Mouse (Mus musculus): ENCODE results near the gene Nwd2. TPM values are rescaled to one million over a fixed set of nuclear protein-coding genes. Genes with fewer than 3 reads are reported as not detected.

Nwd2 gene
- polyA plus RNA-seq, 1 experiment from 2014 or later: 0.85 TPM

DNA sequence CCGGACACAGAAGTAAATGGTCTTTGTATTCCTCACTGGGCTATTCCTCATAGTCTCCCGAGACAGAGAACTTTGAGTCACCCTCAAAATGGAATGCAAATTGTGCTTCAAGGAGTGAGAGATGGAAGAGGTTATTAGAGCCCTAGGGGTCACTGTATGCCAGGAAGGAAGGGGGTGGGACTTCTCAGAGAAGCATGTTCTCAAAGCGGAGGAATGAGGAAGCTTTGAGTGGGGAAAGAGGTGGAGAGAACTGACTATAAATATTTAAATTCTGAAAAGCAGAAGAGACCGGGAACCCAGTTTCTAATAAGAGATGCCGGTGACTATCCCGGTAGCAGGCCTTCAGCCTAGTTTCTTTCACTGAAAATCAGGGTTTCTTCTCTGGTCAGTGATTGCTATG lies 178.1 kb downstream of the Nwd2 start:
- Histone ChIP-seq H3K9me3 (ENCODE audit: control insufficient read depth, low read depth, low read length) (no peaks in the 10 kb centered on the region), H3K36me3 (ENCODE audit: control insufficient read depth, insufficient read depth, low read length) (no peaks in the 10 kb centered on the region), H3K4me3 (ENCODE audit: low read depth, low read length) (no peak overlapping the region), H3K4me2 (replicated peaks; ENCODE audit: low read depth, low read length) (peak overlapping the region; percentile 7; the same call in 1 of the 2 replicates), H3K4me1 (ENCODE audit: control insufficient read depth, insufficient read depth, low read length) (peaks cover 14% of the 10 kb centered on the region; the same call in 1 of the 2 replicates), H3K27ac (ENCODE audit: low read length) (peak overlapping the region; percentile 40; the same call in 1 of the 2 replicates), H3K27me3 (ENCODE audit: control insufficient read depth, insufficient read depth, low read length) (no peaks in the 10 kb centered on the region), H3K9ac (replicated peaks; ENCODE audit: low read depth, low read length) (no peak overlapping the region)
- ATAC-seq (ENCODE audit: insufficient number of reproducible peaks, insufficient read depth, low FRiP score, low read depth): no peak
- WGBS: 42% methylated on average over 6 of the region's 6 CpGs

DNA sequence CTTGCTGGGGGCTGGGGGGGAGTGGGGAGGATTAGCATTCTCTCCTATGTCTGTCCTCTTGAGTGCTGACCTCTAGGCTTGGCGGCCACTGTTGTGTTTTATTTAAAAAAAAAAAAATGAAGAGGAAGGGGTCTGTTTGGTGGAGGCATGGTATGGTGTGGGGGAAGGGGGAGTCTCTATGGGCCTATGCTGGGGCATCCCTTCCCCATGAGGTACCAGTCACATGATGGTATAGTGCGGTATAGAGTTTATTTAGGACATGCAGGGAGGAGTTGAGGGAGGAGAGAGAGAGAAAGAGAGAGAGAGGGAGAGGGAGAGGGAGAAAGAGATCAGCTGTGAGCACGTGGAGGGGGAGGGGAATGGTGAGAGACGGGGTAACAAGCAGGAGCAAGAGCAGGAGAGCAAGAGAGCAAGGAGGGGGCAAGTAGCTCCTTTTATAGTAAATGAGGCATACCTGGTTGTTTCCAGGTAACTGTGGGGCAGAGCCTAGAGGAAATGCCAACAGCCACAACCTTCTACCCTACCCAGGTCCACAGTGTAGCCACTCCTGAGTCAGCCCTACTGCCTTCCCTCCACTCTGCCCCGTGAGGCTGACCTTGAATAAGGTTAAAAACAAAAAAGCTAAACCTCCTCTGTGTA lies 178.6 kb downstream of the Nwd2 start:
- no peaks in the 10 kb centered on the region for H3K36me3 ChIP-seq (ENCODE audit: control insufficient read depth, insufficient read depth, low read length)
- peak overlapping the region; percentile 7; the same call in 1 of the 2 replicates for H3K4me2 ChIP-seq (replicated peaks; ENCODE audit: low read depth, low read length)
- no peak overlapping the region for H3K9ac ChIP-seq (replicated peaks; ENCODE audit: low read depth, low read length)
- no peaks in the 10 kb centered on the region for H3K27me3 ChIP-seq (ENCODE audit: control insufficient read depth, insufficient read depth, low read length)
- H3K4me1 ChIP-seq (ENCODE audit: control insufficient read depth, insufficient read depth, low read length): peaks cover 14% of the 10 kb centered on the region; the same call in 1 of the 2 replicates
- no peak overlapping the region for H3K4me3 ChIP-seq (ENCODE audit: low read depth, low read length)
- H3K9me3 ChIP-seq (ENCODE audit: control insufficient read depth, low read depth, low read length): no peaks in the 10 kb centered on the region
- H3K27ac ChIP-seq (ENCODE audit: low read length): peak overlapping the region; percentile 39; the same call in 1 of the 2 replicates
- ATAC-seq (ENCODE audit: insufficient number of reproducible peaks, insufficient read depth, low FRiP score, low read depth): peak; percentile 60; the same call in 1 of the 2 replicates
- WGBS: 35% methylated on average over 5 of the region's 5 CpGs

DNA sequence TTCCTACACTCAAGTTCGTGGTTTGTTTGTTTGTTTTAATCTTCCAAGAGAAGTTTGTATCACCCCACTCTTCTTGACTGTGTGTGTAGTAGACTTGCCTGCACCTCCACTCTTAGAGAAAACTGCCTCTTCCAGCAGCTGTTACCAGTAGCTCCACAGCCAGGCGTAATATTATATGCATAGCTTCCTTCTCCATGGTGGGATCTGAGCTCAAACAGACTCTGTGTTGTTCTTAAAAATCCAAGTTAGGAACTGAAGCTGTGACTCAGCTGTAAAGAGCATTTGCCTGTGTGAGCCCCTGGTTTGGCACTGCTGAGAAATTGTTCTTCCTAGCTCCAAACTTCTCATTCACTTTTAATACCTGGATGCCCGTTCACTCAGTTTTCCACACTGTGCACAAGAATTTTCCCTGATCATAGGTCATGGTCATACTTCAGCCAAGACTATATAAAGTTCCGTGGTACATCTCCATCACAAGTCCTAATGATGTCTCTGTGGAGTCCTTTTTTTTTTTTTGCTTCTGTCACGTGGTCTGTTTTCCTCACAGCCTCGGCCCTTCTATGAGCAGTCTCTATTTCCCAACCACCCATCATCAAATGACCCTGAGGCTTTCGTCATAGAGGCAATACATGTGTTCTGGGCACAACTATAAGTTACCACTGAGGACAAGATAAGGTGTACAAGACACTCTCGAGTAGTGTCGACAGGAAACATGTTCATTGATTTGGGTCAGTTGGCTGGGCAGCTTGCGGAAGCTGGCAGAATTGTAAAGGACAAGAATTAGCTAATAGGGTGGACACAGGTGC lies 179.7 kb downstream of the Nwd2 start:
- H3K27me3 ChIP-seq (ENCODE audit: control insufficient read depth, insufficient read depth, low read length): no peaks in the 10 kb centered on the region
- H3K9me3 ChIP-seq (ENCODE audit: control insufficient read depth, low read depth, low read length): no peaks in the 10 kb centered on the region
- H3K27ac ChIP-seq (ENCODE audit: low read length): no peak overlapping the region; the same call in 1 of the 2 replicates
- H3K4me3 ChIP-seq (ENCODE audit: low read depth, low read length): no peak overlapping the region
- H3K9ac ChIP-seq (replicated peaks; ENCODE audit: low read depth, low read length): no peak overlapping the region
- H3K4me1 ChIP-seq (ENCODE audit: control insufficient read depth, insufficient read depth, low read length): peaks cover 12% of the 10 kb centered on the region; the same call in 1 of the 2 replicates
- ATAC-seq (ENCODE audit: insufficient number of reproducible peaks, insufficient read depth, low FRiP score, low read depth): no peak
- no peaks in the 10 kb centered on the region for H3K36me3 ChIP-seq (ENCODE audit: control insufficient read depth, insufficient read depth, low read length)
- WGBS: 78% methylated on average over 10 of the region's 10 CpGs
- no peak overlapping the region for H3K4me2 ChIP-seq (replicated peaks; ENCODE audit: low read depth, low read length)

DNA sequence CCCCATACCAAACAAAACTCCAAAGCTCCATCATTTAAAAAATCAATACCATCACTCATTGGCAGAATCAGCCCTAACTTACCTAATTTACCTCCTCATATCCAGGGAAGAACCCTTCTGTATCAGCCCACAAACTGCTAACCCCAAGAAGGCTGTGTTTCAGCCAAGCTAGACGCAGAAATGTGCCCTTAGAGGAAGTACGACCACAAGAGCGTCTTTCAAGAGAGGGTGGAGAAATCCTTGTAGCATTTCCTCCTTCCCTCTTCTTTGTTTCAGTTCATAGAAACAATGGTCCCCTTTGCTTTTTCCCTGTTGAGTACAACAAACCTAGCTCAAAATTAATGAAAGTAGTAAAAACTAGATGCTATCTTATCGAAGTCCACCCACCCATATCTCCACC lies 182.2 kb downstream of the Nwd2 start:
- Histone ChIP-seq H3K27ac (ENCODE audit: low read length) (peak overlapping the region; percentile 11; the same call in 1 of the 2 replicates), H3K9me3 (ENCODE audit: control insufficient read depth, low read depth, low read length) (no peaks in the 10 kb centered on the region), H3K9ac (replicated peaks; ENCODE audit: low read depth, low read length) (no peak overlapping the region), H3K36me3 (ENCODE audit: control insufficient read depth, insufficient read depth, low read length) (no peaks in the 10 kb centered on the region), H3K4me1 (ENCODE audit: control insufficient read depth, insufficient read depth, low read length) (peaks cover 9% of the 10 kb centered on the region; the same call in 1 of the 2 replicates), H3K4me2 (replicated peaks; ENCODE audit: low read depth, low read length) (no peak overlapping the region), H3K27me3 (ENCODE audit: control insufficient read depth, insufficient read depth, low read length) (no peaks in the 10 kb centered on the region), H3K4me3 (ENCODE audit: low read depth, low read length) (no peak overlapping the region)
- ATAC-seq (ENCODE audit: insufficient number of reproducible peaks, insufficient read depth, low FRiP score, low read depth): no peak
- WGBS: 81% methylated on average over 4 of the region's 4 CpGs

- ATAC-seq (ENCODE audit: insufficient number of reproducible peaks, insufficient read depth, low FRiP score, low read depth): no peak
- WGBS: 57% methylated on average over 5 of the region's 5 CpGs
- H3K4me3 ChIP-seq (ENCODE audit: low read depth, low read length): no peak overlapping the region
- H3K27ac ChIP-seq (ENCODE audit: low read length): no peak overlapping the region
- H3K9ac ChIP-seq (replicated peaks; ENCODE audit: low read depth, low read length): no peak overlapping the region
- no peaks in the 10 kb centered on the region for H3K9me3 ChIP-seq (ENCODE audit: control insufficient read depth, low read depth, low read length)
- no peaks in the 10 kb centered on the region for H3K36me3 ChIP-seq (ENCODE audit: control insufficient read depth, insufficient read depth, low read length)
- no peaks in the 10 kb centered on the region for H3K4me1 ChIP-seq (ENCODE audit: control insufficient read depth, insufficient read depth, low read length)
- no peaks in the 10 kb centered on the region for H3K27me3 ChIP-seq (ENCODE audit: control insufficient read depth, insufficient read depth, low read length)
- H3K4me2 ChIP-seq (replicated peaks; ENCODE audit: low read depth, low read length): no peak overlapping the region
Observed at GRCm38 (mm10) chr5:63833955-63834354, 185.1 kb downstream of the Nwd2 start.

DNA sequence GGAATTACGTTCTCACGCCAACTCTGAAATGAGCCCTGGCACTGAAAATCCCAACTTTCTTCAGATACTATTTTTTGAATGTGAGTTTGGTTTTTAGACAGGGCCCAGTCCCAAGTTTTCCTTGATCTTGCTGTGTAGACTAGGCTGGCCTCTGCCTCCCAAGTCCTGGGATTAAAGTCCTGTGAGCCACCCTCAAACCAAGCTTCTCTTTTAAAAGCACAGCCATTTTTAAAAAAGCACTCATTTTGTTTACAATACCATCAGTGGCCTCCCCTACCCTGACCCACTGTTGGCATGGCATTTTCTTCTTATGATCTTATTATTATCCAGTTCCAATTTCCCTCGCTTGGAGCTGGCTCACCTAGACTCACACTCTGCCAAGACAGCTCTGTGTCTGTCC lies 185.5 kb downstream of the Nwd2 start:
- H3K9me3 ChIP-seq (ENCODE audit: control insufficient read depth, low read depth, low read length): no peaks in the 10 kb centered on the region
- H3K9ac ChIP-seq (replicated peaks; ENCODE audit: low read depth, low read length): no peak overlapping the region
- WGBS: 85% methylated on average over 3 of the region's 3 CpGs
- H3K27me3 ChIP-seq (ENCODE audit: control insufficient read depth, insufficient read depth, low read length): no peaks in the 10 kb centered on the region
- ATAC-seq (ENCODE audit: insufficient number of reproducible peaks, insufficient read depth, low FRiP score, low read depth): no peak
- no peak overlapping the region for H3K4me3 ChIP-seq (ENCODE audit: low read depth, low read length)
- no peaks in the 10 kb centered on the region for H3K4me1 ChIP-seq (ENCODE audit: control insufficient read depth, insufficient read depth, low read length)
- no peak overlapping the region for H3K27ac ChIP-seq (ENCODE audit: low read length)
- no peaks in the 10 kb centered on the region for H3K36me3 ChIP-seq (ENCODE audit: control insufficient read depth, insufficient read depth, low read length)
- H3K4me2 ChIP-seq (replicated peaks; ENCODE audit: low read depth, low read length): no peak overlapping the region

- H3K9ac ChIP-seq (replicated peaks; ENCODE audit: low read depth, low read length): no peak overlapping the region
- H3K27ac ChIP-seq (ENCODE audit: low read length): no peak overlapping the region
- ATAC-seq (ENCODE audit: insufficient number of reproducible peaks, insufficient read depth, low FRiP score, low read depth): no peak
- H3K27me3 ChIP-seq (ENCODE audit: control insufficient read depth, insufficient read depth, low read length): no peaks in the 10 kb centered on the region
- no peaks in the 10 kb centered on the region for H3K36me3 ChIP-seq (ENCODE audit: control insufficient read depth, insufficient read depth, low read length)
- WGBS: 82% methylated on average over 5 of the region's 5 CpGs
- H3K4me2 ChIP-seq (replicated peaks; ENCODE audit: low read depth, low read length): no peak overlapping the region
- H3K4me1 ChIP-seq (ENCODE audit: control insufficient read depth, insufficient read depth, low read length): peaks cover under 1% of the 10 kb centered on the region; the same call in 1 of the 2 replicates
- no peak overlapping the region for H3K4me3 ChIP-seq (ENCODE audit: low read depth, low read length)
- no peaks in the 10 kb centered on the region for H3K9me3 ChIP-seq (ENCODE audit: control insufficient read depth, low read depth, low read length)
Observed at GRCm38 (mm10) chr5:63837115-63837514, 188.2 kb downstream of the Nwd2 start.

GRCm38 (mm10) chr5:63837851-63838250 lies 188.9 kb downstream of the Nwd2 start:
- Histone ChIP-seq H3K4me1 (ENCODE audit: control insufficient read depth, insufficient read depth, low read length) (peaks cover 3% of the 10 kb centered on the region; the same call in 1 of the 2 replicates), H3K9ac (replicated peaks; ENCODE audit: low read depth, low read length) (no peak overlapping the region), H3K27ac (ENCODE audit: low read length) (no peak overlapping the region), H3K9me3 (ENCODE audit: control insufficient read depth, low read depth, low read length) (no peaks in the 10 kb centered on the region), H3K4me3 (ENCODE audit: low read depth, low read length) (no peak overlapping the region), H3K4me2 (replicated peaks; ENCODE audit: low read depth, low read length) (no peak overlapping the region), H3K36me3 (ENCODE audit: control insufficient read depth, insufficient read depth, low read length) (no peaks in the 10 kb centered on the region), H3K27me3 (ENCODE audit: control insufficient read depth, insufficient read depth, low read length) (no peaks in the 10 kb centered on the region)
- 89% methylated on average over 2 of the region's 2 CpGs for WGBS
- no peak for ATAC-seq (ENCODE audit: insufficient number of reproducible peaks, insufficient read depth, low FRiP score, low read depth)

Data from stomach, embryonic 14.5 days (tissue).